Mouse (Mus musculus): ENCODE measurements around the gene Dnajc10. TPM values are rescaled to one million over a fixed set of nuclear protein-coding genes. Genes with fewer than 3 reads are reported as not detected.

The Dnajc10 gene
- polyA plus RNA-seq (2014; fragmentation: Illumina TruSeq; extraction: RNeasy Lipid Tissue Mini Kit (QIAGEN cat#74804); ENCODE audit: low read depth, low replicate concordance) = 348 TPM

DNA sequence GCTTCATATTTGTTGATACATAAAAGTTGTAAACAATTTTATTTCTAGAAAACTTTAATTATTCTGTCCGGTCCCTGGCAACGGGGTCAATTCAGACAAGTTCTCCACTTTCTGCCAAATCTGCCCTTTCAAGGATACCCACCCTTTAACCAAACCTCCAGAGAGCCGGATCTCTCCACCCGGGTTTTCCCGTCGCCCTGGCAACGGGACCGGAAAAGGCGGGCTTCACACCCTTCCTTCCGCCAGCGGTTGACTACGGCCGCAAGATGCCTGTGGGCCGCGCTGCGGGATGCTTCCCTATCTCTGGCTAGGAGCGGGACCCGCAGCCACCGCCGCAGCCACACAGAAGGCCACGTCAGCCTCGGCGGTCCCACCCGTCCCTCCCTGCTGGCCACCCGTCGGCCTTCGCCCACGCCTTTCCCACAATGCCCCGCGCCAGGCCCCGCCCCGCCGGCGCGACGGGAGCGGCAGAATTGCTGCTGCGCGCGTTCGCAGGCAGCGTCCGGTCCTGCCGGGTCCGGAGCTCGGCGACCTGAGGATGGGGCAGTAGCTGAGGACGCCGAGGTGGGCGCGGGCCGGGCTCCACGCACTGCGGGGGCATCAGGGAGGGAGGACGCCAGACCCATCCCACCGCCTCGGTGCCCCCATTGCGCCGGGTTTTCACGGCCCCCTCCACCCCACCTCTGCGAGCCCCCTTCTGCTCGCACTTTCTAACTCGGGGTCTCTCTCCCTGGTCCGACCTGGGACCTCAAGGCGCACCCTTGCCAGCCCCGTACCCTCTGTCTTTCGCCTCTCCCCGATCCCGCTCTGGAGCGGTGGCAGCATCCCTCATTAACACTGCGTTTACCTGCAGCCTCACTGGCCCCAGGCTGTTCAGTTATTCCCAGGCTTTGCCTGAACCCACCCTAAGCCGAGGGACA, at the start of gene Dnajc10:
Gene Dnajc10 (plus strand): TSS at position 225 of the 920 bp plus-strand sequence.

DNA sequence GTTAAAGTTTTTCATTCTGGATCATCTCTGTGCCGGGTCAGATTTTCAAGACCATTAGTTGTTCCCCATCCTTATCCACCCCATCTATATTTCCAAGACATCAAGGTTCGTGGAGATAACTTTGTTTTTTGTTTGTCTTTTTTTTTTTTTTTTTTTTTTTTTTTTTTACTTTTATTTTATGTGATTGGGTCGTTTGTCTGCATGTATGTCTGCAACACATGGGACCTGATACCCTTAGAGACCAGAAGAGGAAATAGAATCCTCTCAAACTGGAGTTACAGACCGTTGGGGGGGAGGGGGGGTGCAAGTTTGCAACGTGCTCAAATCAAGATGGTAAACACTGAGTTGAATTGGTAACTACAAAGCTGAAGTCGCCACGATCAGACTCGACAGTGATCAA, 23.1 kb upstream of the Dnajc10 start, which contains the start of gene Prdx6b:
Gene Prdx6b (plus strand): TSS at position 301 of the 400 bp plus-strand sequence.

Other genes starting within 250 kb of the Dnajc10 start
- 17.3 TPM for gene Pde1a, start 186.0 kb upstream of the Dnajc10 start, polyA plus RNA-seq (2014; fragmentation: Illumina TruSeq; extraction: RNeasy Lipid Tissue Mini Kit (QIAGEN cat#74804); ENCODE audit: low read depth, low replicate concordance)
- gene Prdx6b, start 23.0 kb upstream of the Dnajc10 start, polyA plus RNA-seq (2014; fragmentation: Illumina TruSeq; extraction: RNeasy Lipid Tissue Mini Kit (QIAGEN cat#74804); ENCODE audit: low read depth, low replicate concordance) = not detected
- 9.9 TPM for gene Frzb, start 132.2 kb downstream of the Dnajc10 start, polyA plus RNA-seq (2014; fragmentation: Illumina TruSeq; extraction: RNeasy Lipid Tissue Mini Kit (QIAGEN cat#74804); ENCODE audit: low read depth, low replicate concordance)

Measured in sigmoid colon, adult 10 weeks (tissue).